Mouse (Mus musculus) spleen, postnatal 4 days (tissue): ENCODE results near the gene Plpp3.

Source experiments
- DNase-seq, 2 experiments: peaks; one replicate each; pipeline ENCODE4 v3.0.0; 2022; ENCODE audit warnings: low spot score in 2 of 2

The Plpp3 gene

GRCm38 (mm10) chr4:105219316-105219715 lies 62.2 kb downstream of the Plpp3 start:
- no peak for DNase-seq

GRCm38 (mm10) chr4:105220849-105221248 lies 63.7 kb downstream of the Plpp3 start:
- DNase-seq = no peak

- DNase-seq = no peak
These were observed 64.2 kb downstream of the Plpp3 start for GRCm38 (mm10) chr4:105221256-105221840.

DNA sequence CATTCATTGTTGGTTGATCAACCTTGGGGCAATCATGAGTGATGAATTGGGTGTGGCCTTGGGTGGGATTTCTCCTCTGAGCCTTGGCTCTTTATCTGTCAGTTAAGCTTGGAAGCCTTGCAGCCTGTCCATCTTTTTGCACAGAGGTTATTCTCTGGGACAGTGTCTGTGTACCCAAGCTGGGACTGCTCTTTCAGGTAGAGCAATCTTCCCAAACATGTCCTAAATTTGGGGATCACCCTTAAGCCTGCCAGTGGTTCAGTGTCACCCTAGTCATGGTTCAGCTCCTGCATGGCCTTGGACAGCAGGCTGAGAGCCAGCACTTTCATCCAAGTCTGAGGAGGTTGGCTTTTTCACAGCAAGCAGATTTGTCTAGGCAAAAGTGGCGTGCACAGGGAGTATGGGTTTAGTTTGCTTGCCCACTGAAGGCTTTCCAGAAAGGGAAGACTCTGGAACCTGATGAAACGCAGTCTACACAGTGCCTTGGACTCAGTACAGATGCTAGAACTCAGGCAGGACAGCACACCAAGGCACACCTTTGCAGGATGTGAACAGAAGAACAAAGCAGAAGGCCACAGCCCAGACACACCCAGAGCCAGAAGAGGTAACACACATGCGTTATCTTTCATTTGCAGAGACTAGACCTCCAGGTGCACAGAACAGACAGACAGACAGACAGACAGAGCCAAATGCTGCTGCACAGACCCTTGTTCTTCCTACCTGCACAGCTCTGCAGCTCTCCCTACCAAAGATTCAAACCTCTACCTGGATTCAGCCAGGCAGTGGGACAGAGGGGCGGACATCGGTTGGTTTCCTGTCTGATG lies 66.2 kb downstream of the Plpp3 start:
- no peak for DNase-seq

GRCm38 (mm10) chr4:105223925-105224300 lies 66.8 kb downstream of the Plpp3 start:
- no peak for DNase-seq

DNA sequence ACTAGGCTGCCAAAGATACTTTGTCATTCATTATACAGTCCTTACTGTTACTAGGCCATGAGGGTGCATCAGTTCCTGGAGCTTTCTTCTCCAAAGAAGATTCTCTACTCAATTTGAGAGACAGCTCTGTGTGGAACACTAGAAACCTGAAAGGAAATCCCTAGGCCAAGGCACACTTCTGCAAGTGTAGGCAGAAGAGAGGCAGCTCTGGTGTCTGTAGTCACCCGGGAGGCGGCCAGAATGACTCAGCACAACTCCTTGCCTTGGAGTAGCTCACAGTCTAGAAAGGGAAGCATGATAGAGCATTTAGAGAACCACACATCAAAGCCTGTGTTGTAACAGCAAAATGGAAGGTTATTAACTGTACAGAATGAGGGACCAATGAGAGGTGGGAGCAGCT lies 68.4 kb downstream of the Plpp3 start:
- no peak for DNase-seq

GRCm38 (mm10) chr4:105226351-105226750 lies 69.2 kb downstream of the Plpp3 start:
- no peak for DNase-seq

DNA sequence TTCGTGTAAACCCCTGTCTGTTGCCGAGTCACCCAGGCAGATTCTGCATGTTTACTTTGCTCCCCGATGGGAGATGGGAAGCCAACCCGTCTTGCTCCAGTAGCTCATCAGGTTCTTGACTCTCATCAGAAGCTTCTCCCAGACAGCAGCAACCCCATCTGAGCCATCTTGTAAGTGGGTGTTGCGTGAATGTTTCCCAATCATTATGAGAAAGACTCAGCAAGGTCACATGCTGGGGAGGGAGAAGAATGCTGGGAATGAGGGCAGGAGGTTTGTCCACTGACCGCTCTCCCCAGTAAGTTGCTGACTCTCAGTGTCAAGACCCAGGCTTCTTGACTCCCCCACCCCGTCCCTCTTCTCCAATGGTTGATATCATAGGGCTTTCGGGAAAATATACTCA lies 73.0 kb downstream of the Plpp3 start:
- no peak for DNase-seq

DNA sequence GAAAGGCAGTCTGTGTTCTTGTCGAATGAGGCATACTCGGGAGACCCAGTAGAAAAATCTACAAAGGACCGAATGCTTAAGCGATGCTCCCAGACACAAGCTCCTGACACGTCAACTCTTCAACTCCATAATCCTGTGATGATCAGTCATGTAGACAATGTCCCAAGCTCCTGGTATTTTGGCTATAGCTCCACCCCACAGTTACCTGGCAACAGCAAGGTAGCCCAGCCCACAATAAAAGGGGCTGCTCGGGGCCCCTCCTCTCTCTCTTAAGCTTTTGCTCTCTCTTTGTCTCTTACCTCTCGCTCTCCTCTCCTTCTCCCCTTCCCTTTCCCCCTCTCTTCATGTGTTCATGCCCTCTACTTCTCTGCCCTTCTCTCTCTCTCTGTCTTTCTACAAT lies 83.1 kb downstream of the Plpp3 start:
- DNase-seq = no peak

- no peak for DNase-seq
These were observed 87.8 kb downstream of the Plpp3 start for GRCm38 (mm10) chr4:105244931-105245330.

- peak in 1 of 2 experiments; percentile 40 for DNase-seq
These were observed 88.4 kb downstream of the Plpp3 start for GRCm38 (mm10) chr4:105245479-105245944.

DNA sequence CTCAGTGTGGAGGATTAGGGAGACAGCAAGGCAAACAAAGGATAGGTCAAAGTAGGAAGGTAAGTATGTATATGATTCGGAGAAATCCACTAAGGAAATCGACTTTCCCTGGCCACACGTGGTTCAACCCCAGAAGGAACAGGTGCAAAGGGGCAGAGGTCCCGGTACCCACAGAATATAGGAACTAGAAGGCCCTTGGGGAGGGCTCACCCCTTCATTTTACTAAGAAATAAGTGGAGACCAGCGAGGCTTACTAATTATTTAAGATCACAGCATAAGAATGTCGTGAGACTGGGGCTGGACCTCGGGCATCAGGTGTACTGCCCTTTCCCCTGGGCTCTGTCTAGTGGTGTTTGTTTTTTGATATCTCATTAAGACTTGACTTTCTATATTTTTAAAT lies 89.2 kb downstream of the Plpp3 start:
- no peak for DNase-seq

GRCm38 (mm10) chr4:105248161-105248560 lies 91.0 kb downstream of the Plpp3 start:
- no peak for DNase-seq

DNA sequence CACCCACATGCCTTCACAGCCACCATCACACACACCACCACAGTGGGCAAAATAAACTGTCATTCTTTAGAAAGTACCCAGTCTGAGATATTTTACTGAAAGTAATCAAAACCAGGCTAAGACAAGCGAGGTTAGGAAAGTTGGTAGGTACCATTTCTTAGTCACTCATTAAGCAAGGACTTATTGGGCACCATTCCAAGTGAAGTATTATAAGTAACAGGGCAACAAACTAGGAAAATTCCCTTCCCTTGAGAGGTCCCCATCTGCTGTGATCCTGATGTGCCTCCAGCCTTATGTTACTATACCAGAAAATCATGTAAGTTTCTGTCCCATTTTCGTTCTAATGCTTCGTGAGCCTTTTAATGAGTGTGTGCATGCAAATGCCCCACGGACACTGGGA lies 92.1 kb downstream of the Plpp3 start:
- no peak for DNase-seq

DNA sequence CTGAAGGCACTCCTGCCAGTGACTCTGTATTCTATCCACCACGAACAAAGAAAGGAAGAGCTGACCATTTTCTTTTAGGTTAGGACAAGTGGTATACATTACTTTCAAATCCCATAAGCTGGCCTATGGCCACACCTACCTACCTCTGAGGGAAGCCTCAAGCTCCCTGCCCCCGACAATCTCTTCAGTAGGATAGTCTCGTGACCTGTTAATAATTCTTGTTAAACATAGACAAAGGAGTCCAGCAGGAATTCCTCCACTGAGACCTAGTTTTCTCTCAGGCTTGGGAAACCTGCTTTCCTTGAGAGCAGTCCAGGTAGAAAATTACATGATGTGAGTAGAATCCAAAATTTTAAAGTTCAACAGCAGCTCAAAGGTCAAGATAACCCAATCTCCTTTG lies 93.8 kb downstream of the Plpp3 start:
- DNase-seq = no peak

GRCm38 (mm10) chr4:105252044-105252443 lies 94.9 kb downstream of the Plpp3 start:
- DNase-seq = no peak

GRCm38 (mm10) chr4:105252571-105253200 lies 95.5 kb downstream of the Plpp3 start:
- no peak for DNase-seq

DNA sequence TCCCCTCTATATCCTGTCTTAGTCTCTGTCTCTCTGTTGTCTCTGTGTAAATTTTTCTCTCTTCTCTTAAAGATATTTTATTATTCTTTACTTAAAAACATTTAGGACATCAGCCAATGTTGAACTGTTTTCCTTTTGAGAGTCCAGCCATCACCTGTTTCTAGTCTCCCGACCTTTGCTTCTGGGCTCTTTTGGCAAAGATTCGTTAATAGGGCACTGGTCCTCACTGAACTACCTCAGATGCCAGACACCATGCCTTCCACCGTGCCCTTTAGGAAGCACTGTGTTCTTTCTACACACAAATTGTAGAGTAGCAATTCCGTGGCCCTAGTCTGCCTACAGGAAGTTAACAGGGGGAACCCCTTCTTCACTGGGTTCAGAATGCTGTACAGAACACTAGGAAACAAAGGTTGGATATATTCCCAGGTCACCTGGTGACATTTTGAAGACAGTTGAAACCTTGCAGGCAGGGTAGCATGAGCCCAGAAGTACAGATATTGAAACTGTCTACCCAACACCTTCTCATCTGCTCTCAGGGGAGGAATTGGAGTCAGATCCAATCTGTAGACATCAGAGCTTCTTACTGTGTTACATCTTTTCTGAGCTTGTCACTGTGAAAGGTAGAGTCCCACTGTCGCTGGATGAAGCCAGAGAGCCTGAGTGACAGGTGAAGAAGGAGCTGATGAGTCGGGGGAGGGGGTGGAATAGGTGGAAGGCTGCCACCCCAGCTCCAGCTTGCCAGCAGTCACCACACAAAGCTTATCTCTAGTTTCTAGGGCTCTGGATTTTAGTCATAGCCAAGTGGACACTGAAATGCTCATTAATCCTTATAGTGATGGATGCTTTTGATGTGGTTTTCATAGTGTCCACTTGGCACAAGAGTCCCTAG lies 96.5 kb downstream of the Plpp3 start:
- DNase-seq = no peak

DNA sequence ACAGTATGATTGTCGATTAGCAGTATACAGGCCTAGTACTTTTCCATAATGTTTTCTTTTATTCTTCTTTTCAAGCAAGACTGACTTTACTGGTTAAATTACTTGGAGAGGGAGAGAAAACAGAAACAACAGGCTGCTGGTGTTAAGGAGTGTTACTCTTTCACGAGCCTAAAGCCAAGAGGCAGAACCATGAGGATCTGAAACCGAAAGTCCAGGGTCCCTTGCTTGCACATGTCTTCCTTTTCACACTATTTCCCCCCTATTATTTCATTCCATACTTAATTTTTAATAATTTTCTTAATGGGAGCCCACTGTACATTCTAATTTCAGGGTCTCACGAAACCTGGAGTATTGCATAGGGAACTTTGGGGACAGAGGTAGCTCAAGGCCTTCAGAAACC lies 97.2 kb downstream of the Plpp3 start:
- DNase-seq = no peak

DNA sequence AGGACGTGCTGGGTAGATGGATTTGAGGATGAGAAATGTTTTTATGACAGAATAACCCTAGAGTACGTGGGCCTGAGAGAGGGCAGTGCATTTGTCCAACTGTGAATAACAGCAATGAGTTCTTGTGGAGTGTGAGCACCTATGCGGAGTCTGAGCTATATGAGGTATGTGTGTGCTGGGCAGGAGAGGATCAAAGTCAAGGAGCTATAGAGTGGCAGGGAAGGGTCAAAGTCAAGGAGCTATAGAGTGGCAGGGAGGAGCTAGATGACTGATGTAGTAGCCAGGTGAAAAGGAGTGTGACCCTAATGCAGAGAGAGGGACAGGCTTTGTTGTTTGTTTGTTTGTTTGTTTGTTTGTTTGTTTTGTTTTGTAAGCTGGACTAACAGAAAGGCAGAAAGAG lies 98.0 kb downstream of the Plpp3 start:
- no peak for DNase-seq

DNA sequence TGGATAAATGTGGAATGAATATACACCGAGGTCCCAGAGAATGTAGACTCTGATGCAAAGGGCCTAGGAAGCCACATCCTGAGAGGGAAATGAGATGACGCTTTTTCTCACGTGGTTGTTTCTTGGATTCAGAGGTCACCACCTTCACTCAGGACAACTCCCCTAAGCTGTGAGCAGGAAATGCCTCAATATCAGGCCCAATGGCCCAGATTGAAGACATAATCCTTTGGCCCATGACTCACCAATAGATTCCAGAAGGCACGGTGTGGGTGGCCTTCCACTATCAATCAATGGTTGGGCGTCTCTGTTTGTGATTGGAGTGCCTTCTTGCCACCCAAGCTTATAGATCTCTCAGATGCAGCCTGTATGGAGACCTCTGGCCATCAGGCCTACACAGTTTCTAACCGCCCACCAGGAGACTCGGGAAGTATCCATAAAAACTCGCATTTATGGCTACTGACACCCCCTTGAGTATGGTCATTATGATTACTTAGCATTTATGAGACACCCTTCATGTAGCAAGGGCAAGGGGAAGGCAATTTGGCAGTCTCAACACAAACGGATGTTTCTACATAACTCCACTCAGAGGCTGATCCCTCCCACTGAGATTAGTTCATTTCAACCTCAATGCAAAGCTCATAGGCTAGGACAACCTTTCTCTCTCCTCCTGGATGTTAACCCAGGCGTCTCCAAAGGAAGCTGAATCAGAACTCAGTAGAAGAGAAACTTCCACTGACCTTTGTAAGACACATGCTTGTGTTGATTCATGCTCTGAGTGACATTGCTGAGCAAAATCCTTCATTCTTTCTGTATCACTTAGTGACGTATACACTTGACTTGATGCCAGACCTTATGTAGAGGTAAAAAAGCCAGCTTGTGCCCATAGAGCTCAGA lies 100.8 kb downstream of the Plpp3 start:
- no peak for DNase-seq
